Mouse (Mus musculus) liver, postnatal 0 days (tissue): ENCODE data around the gene Scn1b. TPM values are rescaled to one million over a fixed set of nuclear protein-coding genes. Genes with fewer than 3 reads are reported as not detected.

Experiments used
- ATAC-seq: fragments of 200-750 bp; cut with Nextera tagmentation; 2 replicates; pipeline ENCODE4 v1.8.0; 2017; ENCODE audit warnings: mild to moderate bottlenecking, moderate library complexity
- DNase-seq: peaks from one replicate; pipeline ENCODE4 v3.0.0-alpha.2; 2016
- H3K27ac ChIP-seq: fragments of 300-500 bp; sonication (generic); 2 replicates; pipeline ENCODE4 v1.5.1; 2014; ENCODE audit warnings: antibody characterized with exemption, moderate library complexity, mild to moderate bottlenecking, low read depth
- H3K27me3 ChIP-seq: fragments of 300-500 bp; sonication (generic); 2 replicates; pipeline ENCODE4 v1.6.1; 2014; ENCODE audit warnings: low read length, control low read depth, mixed read lengths; ENCODE audit not compliant: insufficient read depth
- H3K36me3 ChIP-seq: fragments of 300-500 bp; sonication (generic); replicated peaks from 2 replicates; pipeline ENCODE4 v1.6.1; 2014; ENCODE audit warnings: mild to moderate bottlenecking, control low read depth, low read length, moderate library complexity, mixed read lengths; ENCODE audit not compliant: insufficient read depth
- H3K4me1 ChIP-seq: fragments of 300-500 bp; sonication (generic); 2 replicates; pipeline ENCODE4 v1.6.1; 2014; ENCODE audit warnings: antibody characterized with exemption, mild to moderate bottlenecking, control low read depth; ENCODE audit not compliant: insufficient read depth
- H3K4me2 ChIP-seq: fragments of 300-500 bp; sonication (generic); 2 replicates; pipeline ENCODE4 v1.6.1; 2014; ENCODE audit warnings: low read depth, mild to moderate bottlenecking, low read length, moderate library complexity, mixed read lengths
- H3K4me3 ChIP-seq: fragments of 300-500 bp; sonication (generic); 2 replicates; pipeline ENCODE4 v1.5.1; 2014; ENCODE audit warnings: low read depth, low read length
- H3K9ac ChIP-seq: fragments of 300-500 bp; sonication (generic); replicated peaks from 2 replicates; pipeline ENCODE4 v1.6.1; 2014; ENCODE audit warnings: mild to moderate bottlenecking, moderate library complexity
- H3K9me3 ChIP-seq: fragments of 300-500 bp; sonication (generic); 2 replicates; pipeline ENCODE4 v1.6.1; 2016; ENCODE audit warnings: mild to moderate bottlenecking, control low read depth, low read length, mixed read lengths
- CTCF ChIP-seq: sonication (generic); IDR thresholded peaks from 2 replicates; pipeline ENCODE4 v1.5.1; 2016; ENCODE audit warnings: antibody characterized with exemption, low read depth
- EP300 ChIP-seq: IDR thresholded peaks from 2 replicates; pipeline ENCODE4 v1.6.1; 2016; ENCODE audit warnings: antibody characterized with exemption, low read depth, mild to moderate bottlenecking
- WGBS: fragments of 180-500 bp; shearing (Covaris S2); extraction: QIAGEN DNeasy Blood & Tissue Kit; methylation state at CpG from one replicate; pipeline ENCODE4 v1.1.7; 2014; ENCODE audit not compliant: insufficient replicate concordance; 5-methylcytosine and 5-hydroxymethylcytosine counted together
- polyA plus RNA-seq: library from polyadenylated mRNA; unstranded; fragments of >200 nt; fragmentation: Nextera tagmentation; extraction: Ambion mirVana; gene quantifications from 2 replicates; pipeline ENCODE4 v1.2.1, GENCODE M21; 2015

Scn1b gene
- polyA plus RNA-seq, 1 experiment from 2014 or later = 2.8 TPM

GRCm38 (mm10) chr7:31150566-31151300 lies 23.9 kb upstream of the Scn1b start:
- TF ChIP-seq EP300 = no peak
- no peak for TF ChIP-seq CTCF
- 3% methylated on average over 62 of the region's 63 CpGs for WGBS
- Histone ChIP-seq H3K4me3 (peak overlapping the region; percentile 70), H3K9ac (peak overlapping the region; percentile 90), H3K9me3 (no peaks in the 10 kb centered on the region), H3K36me3 (no peaks in the 10 kb centered on the region), H3K4me2 (peak overlapping the region; percentile 88), H3K4me1 (peaks cover 52% of the 10 kb centered on the region), H3K27me3 (no peaks in the 10 kb centered on the region), H3K27ac (peak overlapping the region; percentile 93)
- peak; percentile 86 for ATAC-seq
- peak; percentile 87 for DNase-seq

DNA sequence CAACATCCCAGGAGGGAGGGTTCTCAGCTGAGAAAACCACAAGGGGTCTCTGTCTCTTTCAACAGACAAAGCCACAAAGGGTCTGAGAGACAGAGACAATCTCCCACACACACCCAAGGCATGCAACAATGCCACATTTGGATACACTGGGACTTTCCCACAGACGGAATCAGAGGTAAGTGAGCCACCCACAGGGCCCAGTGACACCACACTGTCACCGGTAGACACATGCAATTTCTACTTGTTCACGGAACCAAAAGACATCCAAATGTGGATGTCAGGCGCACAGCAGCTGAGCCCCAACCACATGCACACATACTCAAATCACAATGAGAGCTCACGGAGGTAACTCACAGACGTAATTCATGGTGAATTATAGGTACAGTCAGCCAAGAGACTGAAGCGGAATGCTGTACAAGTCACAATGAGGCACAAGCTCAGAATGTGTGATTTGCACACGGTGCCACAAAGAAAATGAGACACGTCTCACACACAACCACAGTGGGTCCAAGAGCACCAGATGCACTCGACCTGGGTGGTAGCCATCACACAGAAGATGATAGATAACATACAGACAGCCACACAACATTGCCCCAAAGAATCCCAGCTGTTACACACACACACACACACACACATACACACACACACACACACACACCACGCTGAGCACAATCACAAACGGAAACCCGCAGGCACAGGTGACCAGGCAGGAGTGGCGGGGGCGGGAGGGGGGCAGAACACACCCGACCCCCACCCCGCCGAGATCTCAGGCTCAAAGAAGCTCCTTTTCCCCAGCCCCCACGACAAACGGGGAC lies 23.2 kb upstream of the Scn1b start:
- 3% methylated on average over 20 of the region's 20 CpGs for WGBS
- TF ChIP-seq CTCF (no peak), EP300 (no peak)
- Histone ChIP-seq H3K36me3 (no peaks in the 10 kb centered on the region), H3K4me1 (peaks cover 45% of the 10 kb centered on the region), H3K9me3 (no peaks in the 10 kb centered on the region), H3K4me3 (peak overlapping the region; percentile 70), H3K27me3 (no peaks in the 10 kb centered on the region), H3K4me2 (peak overlapping the region; percentile 88), H3K9ac (peak overlapping the region; percentile 90), H3K27ac (peak overlapping the region; percentile 93)
- ATAC-seq (no peak), DNase-seq (no peak)

- no peak for TF ChIP-seq EP300
- TF ChIP-seq CTCF = no peak
- Histone ChIP-seq H3K27me3 (no peaks in the 10 kb centered on the region), H3K27ac (no peak overlapping the region; the same call in 1 of the 2 replicates), H3K4me3 (peak overlapping the region; percentile 70), H3K9me3 (no peaks in the 10 kb centered on the region), H3K4me2 (peak overlapping the region; percentile 88), H3K9ac (peak overlapping the region; percentile 90; the same call in 1 of the 2 replicates), H3K4me1 (peaks cover 43% of the 10 kb centered on the region), H3K36me3 (no peaks in the 10 kb centered on the region)
- ATAC-seq (no peak), DNase-seq (no peak)
- 19% methylated on average over 9 of the region's 9 CpGs for WGBS
Measured at GRCm38 (mm10) chr7:31149271-31149670, 22.5 kb upstream of the Scn1b start.

DNA sequence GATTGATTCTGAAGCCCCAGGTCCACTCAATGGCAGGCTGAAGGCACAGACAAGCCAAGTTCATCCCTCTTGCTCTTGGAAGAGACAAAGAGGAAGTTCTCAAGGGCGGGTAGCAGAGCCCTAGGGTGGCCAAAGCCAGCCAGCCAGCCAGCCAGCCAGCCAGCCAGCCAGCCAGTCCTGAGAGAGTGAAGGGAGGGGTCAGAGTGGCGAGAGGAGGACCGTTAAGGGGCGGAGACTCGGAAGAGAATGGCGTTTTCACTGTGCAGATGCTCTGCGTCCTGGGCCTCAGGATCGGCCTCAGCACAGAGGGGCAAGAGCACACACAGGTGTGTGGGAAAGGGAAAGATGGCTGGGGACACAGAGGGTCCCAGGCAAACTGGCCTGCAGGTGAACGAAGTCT lies 22.0 kb upstream of the Scn1b start:
- Histone ChIP-seq H3K36me3 (no peaks in the 10 kb centered on the region), H3K9me3 (no peaks in the 10 kb centered on the region), H3K4me3 (peak overlapping the region; percentile 70), H3K4me1 (peaks cover 43% of the 10 kb centered on the region), H3K27ac (peak overlapping the region; percentile 46), H3K9ac (no peak overlapping the region; the same call in 1 of the 2 replicates), H3K27me3 (no peaks in the 10 kb centered on the region), H3K4me2 (peak overlapping the region; percentile 88)
- WGBS = 3% methylated on average over 9 of the region's 9 CpGs
- DNase-seq (peak; percentile 73), ATAC-seq (peak; percentile 35)
- TF ChIP-seq EP300 (no peak), CTCF (no peak)

- Histone ChIP-seq H3K27me3 (no peaks in the 10 kb centered on the region), H3K27ac (peak overlapping the region; percentile 46; the same call in 1 of the 2 replicates), H3K4me3 (no peak overlapping the region), H3K9me3 (no peaks in the 10 kb centered on the region), H3K36me3 (peaks cover 5% of the 10 kb centered on the region), H3K4me2 (peak overlapping the region; percentile 88), H3K9ac (no peak overlapping the region; the same call in 1 of the 2 replicates), H3K4me1 (peaks cover 43% of the 10 kb centered on the region)
- no peak for TF ChIP-seq CTCF
- no peak for TF ChIP-seq EP300
- 52% methylated on average over 3 of the region's 3 CpGs for WGBS
- ATAC-seq = no peak
- DNase-seq = no peak
Measured at GRCm38 (mm10) chr7:31148086-31148485, 21.3 kb upstream of the Scn1b start.

GRCm38 (mm10) chr7:31145596-31146160 lies 18.9 kb upstream of the Scn1b start:
- WGBS = 54% methylated on average over 12 of the region's 12 CpGs
- no peak for ATAC-seq
- Histone ChIP-seq H3K36me3 (peaks cover 29% of the 10 kb centered on the region), H3K27me3 (no peaks in the 10 kb centered on the region), H3K4me3 (no peak overlapping the region), H3K9me3 (no peaks in the 10 kb centered on the region), H3K9ac (no peak overlapping the region), H3K4me2 (no peak overlapping the region), H3K27ac (0 out of 2 replicates have a peak overlapping the region, but pooled peaks have one; percentile 6), H3K4me1 (peaks cover 32% of the 10 kb centered on the region)
- TF ChIP-seq CTCF (no peak), EP300 (no peak)
- DNase-seq = no peak
